Mouse (Mus musculus) gastrocnemius, adult 8-10 months (tissue): ENCODE measurements around the gene Ctss. TPM values are rescaled to one million over a fixed set of nuclear protein-coding genes. Genes with fewer than 3 reads are reported as not detected.
"Not testable (repeated sequence)": the region's sequence is repeated elsewhere in the genome, so short reads cannot be mapped to it uniquely, and the experiment has no call there.

Experiments used
- DNase-seq, 2 experiments: peaks; one replicate each; pipeline ENCODE4 v3.0.0; 2022; ENCODE audit warnings: low spot score in 2 of 2
- total RNA-seq, 4 experiments: library from RNA; stranded (reverse); gene quantifications; 2 replicates each; pipeline ENCODE4 v1.2.4; 2022

Ctss gene
- total RNA-seq, 4 experiments from 2014 or later: 0.61 to 3.8 (median 2.0) TPM

DNA sequence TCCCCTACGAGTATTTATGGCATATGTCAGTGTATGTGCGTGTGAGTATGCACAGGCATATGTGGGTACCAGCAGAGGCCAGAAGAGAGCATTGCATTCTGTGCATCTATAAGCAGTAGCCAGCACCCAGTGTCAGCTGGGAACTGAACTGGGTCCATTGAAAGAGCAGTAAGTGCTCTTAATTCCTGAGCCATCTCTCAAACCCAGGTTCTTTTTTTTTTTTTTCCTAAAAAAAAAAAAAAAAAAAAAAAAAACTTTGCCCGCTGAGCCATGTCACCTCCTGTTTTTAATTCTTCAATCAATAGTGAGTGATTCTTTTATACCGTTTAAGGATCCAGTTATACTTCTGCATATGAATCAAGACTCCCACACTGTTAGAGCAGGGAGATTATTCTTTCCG lies 6.8 kb downstream of the Ctss start:
- no peak for DNase-seq

DNA sequence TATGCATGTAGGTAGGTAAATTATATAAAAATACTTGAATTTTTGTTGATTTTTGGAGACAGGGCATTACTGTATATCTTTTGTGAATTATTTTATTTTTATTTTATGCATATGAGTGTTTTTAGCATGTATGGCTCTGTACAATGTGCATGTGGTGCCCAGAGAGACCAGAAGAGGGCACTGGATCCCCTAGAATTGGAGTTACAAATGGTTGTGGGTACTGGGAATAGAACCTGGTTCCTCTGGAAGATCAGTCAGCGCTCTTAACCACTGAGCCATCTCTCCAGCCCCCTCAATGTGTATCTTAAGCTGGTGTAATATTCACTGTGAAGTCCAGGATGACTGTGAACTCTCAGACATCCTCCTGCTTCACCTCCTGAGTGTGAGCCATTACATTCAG lies 8.3 kb downstream of the Ctss start:
- DNase-seq: no peak

DNA sequence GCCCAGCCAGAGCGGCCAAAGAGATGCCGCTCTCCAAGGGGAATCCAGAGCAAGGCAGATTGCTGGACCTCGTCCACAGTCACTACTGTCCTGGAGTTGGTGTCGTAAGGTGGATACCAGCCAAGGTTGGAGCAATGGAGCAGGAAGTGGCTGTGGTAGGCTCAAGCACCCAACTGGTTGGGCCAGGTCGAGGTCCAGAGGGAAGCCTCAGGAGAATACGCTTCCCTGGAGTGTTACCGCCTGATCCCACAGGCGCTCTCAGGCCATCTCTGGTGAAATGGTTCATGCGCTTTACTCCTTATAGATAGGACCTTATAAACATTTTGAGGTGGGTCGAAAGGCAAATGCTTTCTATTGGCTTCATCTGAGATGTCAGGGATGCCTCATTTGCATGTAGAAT lies 12.3 kb downstream of the Ctss start:
- no peak for DNase-seq

DNA sequence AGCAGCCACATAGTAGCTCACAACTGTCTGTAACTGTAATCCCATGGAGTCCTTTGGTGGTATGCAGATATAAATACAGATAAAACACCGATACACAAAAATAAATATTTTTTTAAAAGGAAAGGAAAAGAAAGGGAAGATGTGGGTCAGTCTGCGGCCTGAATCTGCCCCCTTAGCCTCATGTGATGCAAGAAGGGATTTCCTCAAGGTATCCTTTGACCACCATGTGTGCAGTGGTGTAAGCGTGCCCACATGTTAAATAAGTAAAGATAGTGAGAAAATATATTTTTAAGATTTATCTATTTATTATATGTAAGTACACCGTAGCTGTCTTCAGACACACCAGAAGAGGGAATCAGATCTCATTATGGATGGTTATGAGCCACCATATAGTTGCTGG lies 13.3 kb downstream of the Ctss start:
- no peak for DNase-seq

DNA sequence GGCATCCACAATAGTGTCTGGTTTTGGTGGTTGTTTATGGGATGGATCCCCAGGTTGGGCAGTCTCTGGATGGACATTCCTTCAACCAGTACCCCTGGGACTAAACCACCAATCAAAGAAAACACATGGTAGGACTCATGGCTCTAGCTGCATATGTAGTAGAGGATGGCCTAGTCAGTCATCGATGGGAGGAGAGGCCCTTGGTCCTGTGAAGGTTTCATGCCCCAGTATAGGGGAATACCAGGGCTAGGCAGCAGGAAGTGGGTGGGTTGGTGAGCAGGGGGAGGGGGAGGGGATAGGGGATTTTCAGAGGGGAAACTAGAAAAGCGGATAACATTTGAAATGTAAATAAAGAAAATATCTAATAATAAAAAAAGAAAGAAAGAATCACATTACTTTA lies 14.6 kb downstream of the Ctss start:
- DNase-seq: not testable (repeated sequence)

DNA sequence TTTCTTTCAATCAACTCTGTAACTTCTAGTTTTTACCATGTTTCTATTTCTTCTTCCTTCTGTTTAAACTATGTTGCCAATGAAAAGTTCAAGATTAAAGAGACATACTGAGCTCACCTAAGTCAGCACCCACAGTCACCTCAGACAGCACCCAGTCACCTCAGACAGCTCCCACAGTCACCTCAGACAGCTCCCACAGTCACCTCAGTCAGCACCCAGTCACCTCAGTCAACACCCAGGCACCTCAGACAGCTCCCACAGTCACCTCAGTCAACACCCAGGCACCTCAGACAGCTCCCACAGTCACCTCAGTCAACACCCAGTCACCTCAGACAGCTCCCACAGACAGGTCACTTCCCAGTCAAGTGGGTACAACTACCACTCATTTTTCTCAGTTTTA lies 15.6 kb downstream of the Ctss start:
- no peak for DNase-seq

DNA sequence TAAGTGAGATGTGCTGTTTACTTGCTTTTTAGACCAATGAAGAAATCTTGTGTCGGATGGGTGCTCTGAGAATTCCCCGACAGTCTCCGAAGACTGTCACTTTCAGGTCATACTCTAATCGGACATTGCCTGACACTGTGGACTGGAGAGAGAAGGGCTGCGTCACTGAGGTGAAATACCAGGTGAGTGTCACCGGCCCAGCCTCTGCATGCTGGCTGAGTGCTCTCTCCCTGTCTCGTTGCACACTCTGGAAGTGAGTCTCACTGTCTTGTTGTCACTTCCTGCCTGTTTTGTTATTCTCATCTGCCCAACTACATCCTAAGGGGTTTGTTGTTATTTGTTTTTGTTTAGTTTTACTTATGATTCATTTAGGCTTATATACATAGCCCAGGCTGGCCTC lies 16.4 kb downstream of the Ctss start:
- no peak for DNase-seq

DNA sequence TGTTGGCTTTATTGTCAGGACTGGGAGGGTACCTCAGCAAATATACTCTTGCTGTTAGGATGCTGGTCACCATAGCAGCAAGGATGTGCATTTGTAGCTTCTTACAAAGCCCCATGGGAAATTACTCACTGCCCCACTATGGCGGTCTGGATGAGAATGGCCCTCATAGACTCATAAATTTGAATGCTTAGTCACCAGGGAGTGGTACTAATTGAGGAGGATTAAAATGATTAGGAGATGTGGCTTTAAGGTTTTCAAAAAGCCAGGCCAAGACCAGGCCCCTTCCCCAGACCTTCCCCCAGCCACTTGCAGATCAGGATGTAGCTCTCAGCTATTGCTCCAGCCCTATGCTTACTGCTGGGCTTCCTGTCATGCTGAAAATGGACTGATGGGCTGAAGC lies 23.6 kb downstream of the Ctss start:
- DNase-seq: no peak

DNA sequence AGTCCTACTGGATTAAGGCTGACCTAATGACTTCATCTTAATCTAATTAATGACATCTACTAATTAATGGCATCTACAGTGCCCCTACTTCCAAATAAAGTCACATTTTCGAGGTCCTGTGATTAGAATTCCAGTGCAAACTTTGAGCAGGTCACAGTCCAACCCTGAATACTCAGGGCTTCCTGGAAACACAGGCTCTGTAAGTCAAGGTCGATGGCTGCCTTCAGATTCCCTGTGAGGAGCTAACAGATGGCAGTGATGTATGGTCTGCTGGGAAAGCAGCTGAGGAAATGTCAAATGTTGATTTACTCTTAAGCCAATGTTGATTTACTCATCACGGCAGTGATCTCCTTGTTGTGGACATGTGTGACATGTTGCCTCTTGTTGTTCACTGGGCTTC lies 27.4 kb downstream of the Ctss start:
- no peak for DNase-seq

DNA sequence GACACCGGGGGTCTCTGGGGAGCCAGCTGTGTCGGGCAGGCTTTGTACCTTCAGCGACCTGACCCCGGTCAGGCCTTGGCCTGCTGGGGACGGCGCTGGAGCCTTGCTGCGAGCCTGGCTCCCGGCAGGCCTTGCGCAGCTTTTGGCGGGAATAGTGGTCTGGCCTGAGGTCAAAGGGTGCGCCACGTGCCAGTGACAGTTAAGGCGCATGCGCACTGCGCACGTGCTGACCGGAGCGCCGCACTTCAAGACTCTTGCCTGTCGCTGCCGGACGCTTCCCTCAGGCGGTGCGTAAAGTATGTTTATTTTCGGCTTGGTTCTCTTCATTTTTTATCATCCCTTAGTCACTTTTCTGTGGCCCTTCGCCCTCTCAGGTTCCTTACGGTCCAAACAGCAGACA lies 32.9 kb downstream of the Ctss start, which contains the start of gene Hormad1:
TSS of gene Hormad1 (plus strand) at position 241 of the 400 bp plus-strand sequence.
- DNase-seq: no peak

DNA sequence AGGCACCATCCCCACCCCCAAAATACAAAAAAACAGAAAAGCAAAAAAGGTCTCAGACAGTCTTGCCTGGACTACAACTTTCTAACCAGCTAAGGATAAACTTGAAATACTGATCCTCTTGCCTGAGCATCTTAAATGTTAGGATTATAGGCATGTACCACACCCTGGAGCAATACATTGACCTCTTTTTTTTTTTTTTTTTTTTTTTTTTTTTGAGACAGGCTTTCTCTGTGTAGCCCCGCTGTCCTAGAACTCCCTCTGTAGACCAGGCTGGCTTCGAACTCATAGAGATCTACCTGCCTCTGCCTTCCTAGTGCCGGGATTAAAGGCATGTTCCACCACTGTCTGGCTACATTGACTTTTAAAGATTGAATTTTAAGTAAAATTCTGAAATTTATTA lies 34.2 kb downstream of the Ctss start:
- DNase-seq: no peak

DNA sequence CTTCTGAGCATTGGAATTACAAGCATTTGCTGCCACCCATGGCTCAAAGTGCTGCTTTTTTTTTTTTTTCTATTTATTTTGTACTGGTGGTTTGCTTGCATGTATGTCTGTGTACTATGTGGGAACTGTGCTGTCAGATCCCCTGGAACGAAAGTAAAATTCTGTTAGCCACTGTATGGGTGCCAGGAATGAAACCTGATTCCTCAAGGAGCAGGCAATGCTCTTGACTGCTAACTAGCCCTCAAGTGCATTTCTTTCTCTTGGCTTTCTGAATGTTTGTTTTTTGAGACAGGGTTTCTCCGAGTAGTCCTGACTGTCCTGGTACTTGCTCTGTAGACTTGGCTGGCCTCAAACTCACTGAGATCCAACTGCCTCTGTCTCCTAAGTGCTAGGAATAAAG lies 35.2 kb downstream of the Ctss start:
- DNase-seq: no peak

DNA sequence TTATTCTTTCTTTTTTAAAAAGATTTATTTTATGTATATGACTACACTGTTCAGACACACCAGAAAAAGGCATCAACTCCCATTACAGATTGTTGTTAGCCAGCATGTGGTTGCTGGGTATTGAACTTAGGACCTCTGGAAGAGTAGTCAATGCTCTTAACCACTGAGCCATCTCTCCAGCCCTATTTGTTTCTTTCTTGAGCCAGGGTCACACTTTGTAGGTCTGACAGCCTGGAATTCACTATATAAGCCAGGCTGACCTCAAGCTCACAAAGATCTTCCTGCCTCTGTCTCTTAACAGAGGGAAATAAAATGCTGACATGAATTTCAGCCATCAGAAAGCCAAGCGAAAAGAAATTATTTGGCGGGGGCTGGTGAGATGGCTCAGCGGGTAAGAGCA lies 43.0 kb downstream of the Ctss start:
- DNase-seq: no peak

DNA sequence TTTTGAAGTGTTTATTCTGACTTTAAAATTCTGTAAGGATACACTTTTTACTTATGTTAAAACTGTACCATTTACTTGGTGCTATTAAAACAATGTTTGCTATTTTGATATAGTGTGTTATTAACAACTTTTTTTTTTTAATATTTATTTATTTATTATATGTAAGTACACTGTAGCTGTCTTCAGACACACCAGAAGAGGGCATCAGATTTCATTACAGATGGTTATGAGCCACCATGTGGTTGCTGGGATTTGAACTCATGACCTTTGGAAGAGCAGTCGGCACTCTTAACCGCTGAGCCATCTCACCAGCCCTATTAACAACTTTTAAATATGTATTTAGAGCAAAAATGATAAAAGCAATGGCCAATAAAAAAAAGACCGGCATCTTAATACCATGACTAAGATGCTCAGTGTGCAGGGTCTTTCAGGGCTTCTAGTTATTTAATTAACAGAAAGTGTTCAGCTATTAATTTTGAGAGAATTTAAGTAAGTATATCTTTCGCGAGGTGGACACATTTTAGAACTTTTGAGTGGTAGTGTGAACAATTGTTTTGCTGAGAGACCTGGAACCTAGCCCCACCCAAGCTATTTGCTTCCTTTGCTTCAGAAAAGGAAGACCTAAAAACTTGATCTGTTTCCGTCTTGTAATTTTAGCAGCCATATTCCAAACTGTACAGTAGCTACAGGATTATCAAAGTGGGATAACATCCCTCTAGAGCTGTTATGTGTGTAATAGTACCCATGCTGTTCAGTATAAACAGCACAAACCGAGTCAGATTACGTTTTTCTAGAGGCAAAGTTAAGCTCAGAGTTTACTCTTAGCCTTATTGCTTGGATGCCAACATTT lies 61.4 kb downstream of the Ctss start:
- DNase-seq: no peak

DNA sequence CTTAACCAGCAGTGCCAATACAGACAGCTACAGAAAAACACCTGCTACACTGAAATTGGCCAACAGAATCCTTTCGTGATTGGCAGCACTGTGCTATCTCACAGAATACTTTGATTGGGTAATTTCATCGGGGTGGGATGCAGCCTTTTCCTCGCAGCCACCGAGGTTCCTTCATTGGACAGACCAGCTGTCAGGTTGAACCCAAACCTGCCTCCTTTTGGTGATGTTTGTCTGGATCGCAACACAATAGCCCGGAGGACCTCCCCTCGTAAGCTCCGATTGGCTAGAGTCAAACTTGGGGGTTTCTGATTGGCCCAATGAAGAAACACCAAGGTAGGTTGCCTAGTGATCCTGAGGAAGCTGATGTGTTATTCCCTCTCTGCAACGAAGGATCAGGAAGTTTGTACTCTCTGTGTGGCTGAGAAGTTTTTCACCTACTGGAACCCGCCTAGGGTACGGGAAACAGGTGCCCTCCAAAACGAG lies 62.1 kb downstream of the Ctss start, which contains the start of gene Golph3l:
TSS of gene Golph3l (plus strand) at position 331 of the 483 bp plus-strand sequence.
- peak; percentile 90 to 92 for DNase-seq

DNA sequence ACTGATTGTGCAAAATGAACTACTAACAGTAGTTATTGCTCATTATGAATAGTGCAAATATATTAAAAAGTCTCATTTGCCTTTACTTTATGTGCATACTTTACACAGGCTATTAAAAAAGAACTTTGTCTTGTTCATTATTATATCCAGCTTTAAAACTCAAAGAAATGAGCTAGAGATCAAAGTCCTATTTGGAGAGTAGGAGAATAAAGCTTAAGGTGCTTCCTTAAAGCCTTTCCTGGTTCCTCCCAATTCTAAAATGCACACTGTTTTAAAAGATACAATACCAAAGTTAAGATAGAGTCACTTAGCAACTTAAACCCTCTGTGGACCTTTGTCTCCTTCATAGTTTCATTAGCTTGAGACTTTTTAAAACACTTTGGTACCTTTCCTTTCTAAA lies 72.1 kb downstream of the Ctss start:
- DNase-seq: no peak

DNA sequence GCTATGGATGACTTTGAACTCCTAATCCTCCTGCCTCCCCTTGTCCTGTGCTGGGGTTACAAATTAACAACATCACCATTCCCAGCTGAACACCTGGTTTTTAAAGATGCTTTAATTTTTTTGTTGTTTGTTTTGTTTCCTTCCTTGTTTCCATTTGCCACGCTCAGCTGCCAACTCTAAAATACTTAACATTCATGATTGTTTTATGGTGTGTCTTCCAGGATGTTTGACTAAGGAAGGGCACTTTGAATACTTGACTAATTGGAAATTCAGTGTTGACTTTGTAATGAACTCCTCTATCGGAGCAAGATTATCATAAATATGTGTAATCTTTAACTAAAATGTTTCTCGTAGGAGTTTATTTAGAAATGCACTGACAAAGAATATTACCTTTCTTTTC lies 74.7 kb downstream of the Ctss start:
- DNase-seq: no peak

Other genes with a start within 250 kb of the Ctss start
- 10 to 100 TPM; 25.4 to 29.7 (median 27.8) TPM for gene Mindy1, start 245.4 kb upstream of the Ctss start, total RNA-seq
- gene Prune1, start 244.7 kb upstream of the Ctss start, total RNA-seq: 10 to 100 TPM; 47.7 to 58.8 (median 53.5) TPM
- gene Anxa9, start 219.6 kb upstream of the Ctss start, total RNA-seq: not detected
- 10 to 100 TPM; 13.1 to 16.7 (median 15.3) TPM for gene Cers2, start 212.0 kb upstream of the Ctss start, total RNA-seq
- gene Setdb1, start 169.6 kb upstream of the Ctss start, total RNA-seq: 10 to 100 TPM in 2 of 4 experiments, 1 to 10 TPM in 2; 8.4 to 10.7 (median 10.1) TPM
- under 1 TPM in 1 of 4 experiments, not detected in 3; 0.92 TPM for gene 4930558C23Rik, start 123.9 kb upstream of the Ctss start, total RNA-seq
- gene Arnt, start 92.4 kb upstream of the Ctss start, total RNA-seq: 10 to 100 TPM; 45.0 to 51.9 (median 46.6) TPM
- gene Ctsk, start 27.5 kb upstream of the Ctss start, total RNA-seq: 1 to 10 TPM; 1.5 to 5.8 (median 3.1) TPM
- gene Hormad1, start 32.9 kb downstream of the Ctss start, total RNA-seq: not detected
- gene Golph3l, start 62.1 kb downstream of the Ctss start, total RNA-seq: 10 to 100 TPM; 10.4 to 14.3 (median 11.3) TPM
- gene Ensa, start 98.2 kb downstream of the Ctss start, total RNA-seq: 100 to 1,000 TPM; 104 to 118 (median 108) TPM
- gene Mcl1, start 132.0 kb downstream of the Ctss start, total RNA-seq: 100 to 1,000 TPM in 3 of 4 experiments, 10 to 100 TPM in 1; 95.7 to 113 (median 106) TPM
- 10 to 100 TPM; 13.8 to 23.4 (median 18.2) TPM for gene Adamtsl4, start 161.1 kb downstream of the Ctss start, total RNA-seq
- gene Ecm1, start 212.8 kb downstream of the Ctss start, total RNA-seq: 10 to 100 TPM in 2 of 4 experiments, 1 to 10 TPM in 2; 6.0 to 16.6 (median 12.2) TPM
- gene Tars2, start 233.4 kb downstream of the Ctss start, total RNA-seq: 10 to 100 TPM; 21.8 to 27.4 (median 26.8) TPM